Mouse (Mus musculus): Measurements from ENCODE around the gene Unc80. TPM values are rescaled to one million over a fixed set of nuclear protein-coding genes. Genes with fewer than 3 reads are reported as not detected.
A peak's percentile ranks its signal among the peaks of the same experiment; 100 is the strongest.

The Unc80 gene
- polyA plus RNA-seq, 1 experiment, result not detected

DNA sequence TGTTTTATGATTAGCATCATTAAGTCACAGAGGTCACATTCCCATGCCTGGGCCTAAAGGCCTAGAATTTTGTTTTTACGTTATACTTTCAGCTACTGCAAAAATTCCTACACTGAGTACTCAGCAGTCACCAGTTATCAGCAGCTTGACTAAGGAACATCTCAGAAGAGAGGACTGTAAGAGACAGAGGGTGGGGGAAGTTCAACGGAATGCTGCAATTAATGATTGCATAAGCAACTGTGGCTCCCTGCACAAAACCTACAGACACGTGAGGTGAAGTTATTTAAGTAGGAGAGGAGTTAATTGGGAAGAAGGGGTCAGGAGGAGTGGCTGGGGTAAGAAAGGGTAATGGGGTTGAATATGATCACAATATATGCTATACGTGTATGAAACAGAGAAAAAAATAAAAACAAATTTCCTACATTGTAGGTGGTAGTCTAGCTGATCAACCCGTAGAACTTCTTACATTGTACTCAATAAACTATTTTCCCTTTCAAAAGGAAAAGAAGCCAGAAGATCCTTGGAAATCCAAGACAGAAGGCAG is 232.1 kb downstream of the Unc80 start:
- H3K4me1 ChIP-seq (ENCODE audit: control insufficient read depth, insufficient read depth, low read length), result peaks cover 4% of the 10 kb centered on the region; the same call in 1 of the 2 replicates
- H3K27ac ChIP-seq (ENCODE audit: insufficient read depth, low read length), result no peak overlapping the region
- H3K4me3 ChIP-seq (ENCODE audit: insufficient read depth, low read length), result no peak overlapping the region
- TF ChIP-seq POLR2A (IDR thresholded peaks at IDR 0.05; ENCODE audit: low read depth, low read length) (no peak), CTCF (IDR thresholded peaks at IDR 0.05; ENCODE audit: borderline replicate concordance, insufficient read depth, low read length) (no peak)

DNA sequence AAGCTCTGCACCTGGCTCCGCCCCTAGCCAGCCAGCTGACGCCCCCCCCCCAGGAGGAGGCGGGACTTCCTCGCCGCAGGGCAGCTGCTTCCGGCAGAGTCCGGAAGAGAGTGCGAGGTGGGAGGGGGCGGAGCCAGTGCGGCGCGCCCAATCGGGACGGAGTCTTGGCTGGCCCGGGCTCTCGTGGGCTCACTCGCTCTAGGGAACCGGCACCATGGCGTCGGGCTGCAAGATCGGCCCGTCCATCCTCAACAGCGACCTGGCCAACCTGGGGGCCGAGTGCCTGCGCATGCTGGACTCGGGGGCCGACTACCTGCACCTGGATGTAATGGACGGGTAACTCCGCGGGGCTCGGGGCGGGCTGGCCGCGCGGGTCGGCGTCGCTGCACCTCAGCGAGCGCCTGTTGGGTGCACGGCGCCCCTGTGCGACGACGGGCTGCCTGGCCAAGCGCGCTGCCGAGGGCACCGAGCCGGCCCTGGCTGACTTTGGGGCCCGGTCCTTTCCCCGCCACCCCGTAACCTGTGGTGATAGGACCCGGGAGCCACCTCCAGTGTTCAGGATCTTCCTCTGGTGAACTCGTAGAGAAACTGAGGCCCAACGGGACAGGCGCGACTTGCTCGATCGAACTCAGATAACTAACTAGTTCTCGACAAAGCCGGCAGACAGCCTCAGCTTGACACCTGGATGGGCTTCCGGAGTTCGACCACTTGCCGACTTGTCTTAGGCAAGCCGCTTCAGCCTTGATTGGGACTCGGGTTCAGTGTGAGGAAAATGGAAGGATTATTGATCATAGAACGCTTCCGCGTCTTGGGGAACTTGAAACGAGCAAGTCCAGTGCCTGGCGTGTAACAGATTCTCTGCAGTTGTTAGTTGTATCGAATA is 232.8 kb downstream of the Unc80 start, which contains the start of gene Rpe:
Gene Rpe (plus strand): TSS at position 139 of the 883 bp plus-strand sequence.
- H3K4me3 ChIP-seq (ENCODE audit: insufficient read depth, low read length), result peak within 1 kb of the TSS; percentile 92
- TF ChIP-seq POLR2A (IDR thresholded peaks at IDR 0.05; ENCODE audit: low read depth, low read length) (peak; percentile 95), CTCF (IDR thresholded peaks at IDR 0.05; ENCODE audit: borderline replicate concordance, insufficient read depth, low read length) (no peak)
- peak within 1 kb of the TSS; percentile 10; the same call in 1 of the 2 replicates for H3K27ac ChIP-seq (ENCODE audit: insufficient read depth, low read length)
- H3K4me1 ChIP-seq (ENCODE audit: control insufficient read depth, insufficient read depth, low read length), result peaks cover 4% of the 10 kb centered on the region; the same call in 1 of the 2 replicates

DNA sequence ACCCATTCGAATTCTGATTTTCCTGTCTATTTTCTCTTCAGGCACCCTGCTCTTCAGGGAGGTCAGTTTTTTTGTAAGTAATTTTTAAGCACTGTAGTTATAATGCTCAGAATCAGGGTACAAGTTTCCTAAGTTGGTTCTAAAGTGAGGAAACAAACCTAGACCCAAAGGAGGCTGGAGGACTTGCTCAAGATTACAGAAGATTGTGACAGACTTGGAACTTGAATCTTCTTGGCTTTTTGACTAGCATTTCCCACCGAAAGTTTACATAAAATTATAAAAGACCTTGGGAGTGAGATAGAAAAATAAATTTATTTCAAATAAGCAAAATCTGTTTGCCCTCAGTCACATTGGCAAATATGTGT is 233.4 kb downstream of the Unc80 start:
- H3K4me3 ChIP-seq (ENCODE audit: insufficient read depth, low read length), result peak overlapping the region; percentile 92
- H3K4me1 ChIP-seq (ENCODE audit: control insufficient read depth, insufficient read depth, low read length), result peaks cover 4% of the 10 kb centered on the region; the same call in 1 of the 2 replicates
- H3K27ac ChIP-seq (ENCODE audit: insufficient read depth, low read length), result no peak overlapping the region
- TF ChIP-seq CTCF (IDR thresholded peaks at IDR 0.05; ENCODE audit: borderline replicate concordance, insufficient read depth, low read length) (no peak), POLR2A (IDR thresholded peaks at IDR 0.05; ENCODE audit: low read depth, low read length) (no peak)

DNA sequence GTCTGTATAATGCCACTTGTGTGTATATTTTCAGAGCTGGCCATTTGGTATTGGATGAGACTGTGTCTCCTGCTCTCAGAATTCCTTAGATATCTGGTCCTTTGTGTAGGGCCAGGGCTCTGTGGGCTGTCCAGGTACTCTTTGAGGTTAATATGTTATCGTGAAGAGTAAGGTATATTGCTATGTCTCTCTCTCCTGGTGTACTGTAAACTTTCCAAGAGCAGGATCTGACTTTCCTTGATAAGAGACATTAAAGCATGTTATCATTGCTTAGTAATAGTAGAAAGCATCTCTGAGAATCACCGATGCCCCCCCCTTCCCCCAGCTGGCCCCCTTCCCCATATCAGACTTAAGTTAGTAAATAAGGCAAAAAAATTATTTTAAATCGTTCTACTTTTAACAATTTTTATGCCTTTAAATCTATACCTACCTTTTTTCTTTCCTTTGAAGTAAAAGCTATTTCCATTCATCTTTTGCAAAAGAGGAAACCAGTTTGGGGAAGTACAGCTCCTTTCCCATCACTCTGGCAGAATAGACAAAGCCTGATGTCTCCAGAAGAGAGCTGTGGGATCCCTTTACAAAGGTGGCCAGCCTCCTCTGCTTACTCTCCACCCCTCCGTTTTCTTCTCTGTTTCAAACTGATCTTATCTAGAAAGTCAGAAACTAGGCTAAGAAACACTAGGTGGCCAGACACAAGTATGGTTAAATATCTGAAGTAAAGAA is 234.6 kb downstream of the Unc80 start:
- peaks cover 4% of the 10 kb centered on the region; the same call in 1 of the 2 replicates for H3K4me1 ChIP-seq (ENCODE audit: control insufficient read depth, insufficient read depth, low read length)
- no peak overlapping the region for H3K27ac ChIP-seq (ENCODE audit: insufficient read depth, low read length)
- TF ChIP-seq POLR2A (IDR thresholded peaks at IDR 0.05; ENCODE audit: low read depth, low read length), result no peak
- TF ChIP-seq CTCF (IDR thresholded peaks at IDR 0.05; ENCODE audit: borderline replicate concordance, insufficient read depth, low read length), result no peak
- H3K4me3 ChIP-seq (ENCODE audit: insufficient read depth, low read length), result no peak overlapping the region

DNA sequence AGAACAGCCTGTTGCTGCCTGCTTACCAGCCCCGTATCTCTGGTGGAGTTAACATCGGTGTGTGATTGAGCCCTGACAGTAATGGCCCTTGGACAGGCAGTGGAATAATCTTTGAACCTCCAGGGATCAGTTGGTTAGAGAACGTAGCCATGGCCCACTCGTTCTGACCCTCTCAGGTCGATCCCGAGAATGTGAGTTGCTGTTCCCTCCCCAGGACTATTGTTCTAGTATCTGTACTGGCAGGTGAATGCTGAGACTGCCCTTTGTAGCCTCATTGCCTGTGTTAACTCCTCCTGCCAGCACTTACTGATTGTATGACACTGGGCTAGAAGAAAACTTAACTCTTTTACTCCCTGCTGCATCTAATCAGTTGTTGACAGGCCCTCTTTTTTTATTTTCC is 236.4 kb downstream of the Unc80 start:
- TF ChIP-seq CTCF (IDR thresholded peaks at IDR 0.05; ENCODE audit: borderline replicate concordance, insufficient read depth, low read length) (no peak), POLR2A (IDR thresholded peaks at IDR 0.05; ENCODE audit: low read depth, low read length) (no peak)
- Histone ChIP-seq H3K27ac (ENCODE audit: insufficient read depth, low read length) (no peak overlapping the region), H3K4me3 (ENCODE audit: insufficient read depth, low read length) (no peak overlapping the region), H3K4me1 (ENCODE audit: control insufficient read depth, insufficient read depth, low read length) (peaks cover 4% of the 10 kb centered on the region; the same call in 1 of the 2 replicates)

DNA sequence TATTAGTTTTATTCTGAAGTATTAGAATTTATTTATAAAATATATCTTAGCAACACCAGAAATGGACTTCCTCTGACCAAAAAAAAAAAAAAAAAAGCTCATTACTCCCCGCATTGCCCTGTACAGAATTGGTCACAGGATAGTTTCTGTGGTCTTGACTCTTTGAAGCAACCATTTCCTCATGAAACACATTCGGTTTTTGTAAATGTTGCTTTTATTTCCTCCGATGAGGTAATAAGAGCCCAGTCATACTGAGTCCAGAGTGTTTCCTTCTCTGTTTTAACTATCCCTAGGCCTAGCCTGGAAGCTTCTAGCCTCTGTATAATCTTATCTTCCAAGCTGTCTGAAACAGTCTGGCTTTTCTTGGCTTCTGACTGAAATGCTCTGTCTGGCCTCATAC is 244.7 kb downstream of the Unc80 start:
- no peak overlapping the region for H3K4me3 ChIP-seq (ENCODE audit: insufficient read depth, low read length)
- H3K27ac ChIP-seq (ENCODE audit: insufficient read depth, low read length), result no peak overlapping the region
- H3K4me1 ChIP-seq (ENCODE audit: control insufficient read depth, insufficient read depth, low read length), result no peaks in the 10 kb centered on the region
- TF ChIP-seq CTCF (IDR thresholded peaks at IDR 0.05; ENCODE audit: borderline replicate concordance, insufficient read depth, low read length), result no peak
- no peak for TF ChIP-seq POLR2A (IDR thresholded peaks at IDR 0.05; ENCODE audit: low read depth, low read length)

DNA sequence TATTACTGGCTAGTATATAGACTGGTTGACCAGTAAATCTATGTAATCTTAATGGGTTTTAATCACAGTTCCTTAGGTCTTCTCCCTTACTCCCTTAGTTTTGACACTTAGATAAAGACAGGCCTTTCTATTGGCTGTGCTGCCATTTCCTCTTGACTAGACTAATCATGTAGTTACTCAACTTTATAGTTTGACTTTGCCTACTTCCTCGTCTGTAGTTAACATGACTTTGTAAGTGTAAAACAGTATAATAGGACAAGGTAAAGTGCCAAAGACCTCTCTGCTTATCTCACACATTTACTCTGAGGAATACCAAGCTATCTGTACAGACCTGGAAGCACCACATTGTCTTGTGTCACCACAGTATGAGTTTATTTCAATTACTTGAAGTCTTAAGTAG is 262.4 kb downstream of the Unc80 start:
- Histone ChIP-seq H3K27ac (ENCODE audit: insufficient read depth, low read length) (no peak overlapping the region), H3K4me3 (ENCODE audit: insufficient read depth, low read length) (no peak overlapping the region), H3K4me1 (ENCODE audit: control insufficient read depth, insufficient read depth, low read length) (no peaks in the 10 kb centered on the region)
- no peak for TF ChIP-seq CTCF (IDR thresholded peaks at IDR 0.05; ENCODE audit: borderline replicate concordance, insufficient read depth, low read length)
- TF ChIP-seq POLR2A (IDR thresholded peaks at IDR 0.05; ENCODE audit: low read depth, low read length), result no peak

Other genes with a start within 250 kb of the Unc80 start
- gene Rpe, start 232.5 kb downstream of the Unc80 start, polyA plus RNA-seq (2011; ENCODE audit: insufficient read length, low read depth, missing spikeins), result 58.3 and 62.8 TPM in 2 replicates